Mouse (Mus musculus) midbrain, postnatal 0 days (tissue): ENCODE data around the gene Pogz. TPM values are rescaled to one million over a fixed set of nuclear protein-coding genes. Genes with fewer than 3 reads are reported as not detected.
A peak's percentile ranks its signal among the peaks of the same experiment; 100 is the strongest.
"Not testable (repeated sequence)": the region's sequence is repeated elsewhere in the genome, so short reads cannot be mapped to it uniquely, and the experiment has no call there.

Source experiments
- ATAC-seq: fragments of 200-750 bp; cut with Nextera tagmentation; 2 replicates; pipeline ENCODE4 v1.8.0; 2017; ENCODE audit warnings: moderate number of reproducible peaks, mild to moderate bottlenecking, moderate TSS enrichment, moderate library complexity; ENCODE audit not compliant: low FRiP score
- DNase-seq: peaks from one replicate; pipeline ENCODE4 v3.0.0-alpha.2; 2015; ENCODE audit warnings: low spot score
- H3K27ac ChIP-seq: fragments of 300-500 bp; sonication (generic); 2 replicates; pipeline ENCODE4 v1.5.1; 2014; ENCODE audit warnings: low read depth, mild to moderate bottlenecking, low read length, mixed read lengths
- H3K27me3 ChIP-seq: fragments of 300-500 bp; sonication (generic); 2 replicates; pipeline ENCODE4 v1.6.1; 2014; ENCODE audit warnings: low read length, control low read depth, mixed read lengths; ENCODE audit not compliant: insufficient read depth
- H3K36me3 ChIP-seq: fragments of 300-500 bp; sonication (generic); 2 replicates; pipeline ENCODE4 v1.6.1; 2014; ENCODE audit warnings: low read length, control low read depth, mixed read lengths; ENCODE audit not compliant: insufficient read depth
- H3K4me1 ChIP-seq: fragments of 300-500 bp; sonication (generic); 2 replicates; pipeline ENCODE4 v1.6.1; 2014; ENCODE audit warnings: mild to moderate bottlenecking, control low read depth, antibody characterized with exemption, low read length, mixed read lengths; ENCODE audit not compliant: insufficient read depth
- H3K4me2 ChIP-seq: fragments of 300-500 bp; sonication (generic); 2 replicates; pipeline ENCODE4 v1.6.1; 2014; ENCODE audit warnings: low read depth, mild to moderate bottlenecking, low read length, mixed read lengths; ENCODE audit not compliant: poor library complexity, severe bottlenecking
- H3K4me3 ChIP-seq: fragments of 300-500 bp; sonication (generic); 2 replicates; pipeline ENCODE4 v1.5.1; 2014; ENCODE audit warnings: low read depth, mild to moderate bottlenecking, low read length, moderate library complexity
- H3K9ac ChIP-seq: fragments of 300-500 bp; sonication (generic); replicated peaks from 2 replicates; pipeline ENCODE4 v1.6.1; 2014; ENCODE audit warnings: mild to moderate bottlenecking, low read length, moderate library complexity, mixed read lengths; ENCODE audit not compliant: poor library complexity, severe bottlenecking
- H3K9me3 ChIP-seq: fragments of 300-500 bp; sonication (generic); 2 replicates; pipeline ENCODE4 v1.6.1; 2016; ENCODE audit warnings: low read length, control low read depth
- CTCF ChIP-seq: IDR thresholded peaks from 2 replicates; pipeline ENCODE4 v1.5.1; 2016; ENCODE audit warnings: antibody characterized with exemption, mild to moderate bottlenecking
- WGBS: fragments of 180-500 bp; shearing (Covaris S2); extraction: QIAGEN DNeasy Blood & Tissue Kit; methylation state at CpG from one replicate; pipeline ENCODE4 v1.1.7; 2014; 5-methylcytosine and 5-hydroxymethylcytosine counted together
- polyA plus RNA-seq: library from polyadenylated mRNA; unstranded; fragments of >200 nt; fragmentation: Nextera tagmentation; extraction: Ambion mirVana; gene quantifications from 2 replicates; pipeline ENCODE4 v1.2.1, GENCODE M21; 2015
- total RNA-seq: library from RNA; depleted of rRNA; stranded (reverse); fragments of >200 nt; gene quantifications from 2 replicates; pipeline ENCODE4 v1.2.3, GENCODE M21; 2014

Pogz gene
- total and polyA plus RNA-seq, 2 experiments from 2014 or later: 17.5 to 42.5 TPM

DNA sequence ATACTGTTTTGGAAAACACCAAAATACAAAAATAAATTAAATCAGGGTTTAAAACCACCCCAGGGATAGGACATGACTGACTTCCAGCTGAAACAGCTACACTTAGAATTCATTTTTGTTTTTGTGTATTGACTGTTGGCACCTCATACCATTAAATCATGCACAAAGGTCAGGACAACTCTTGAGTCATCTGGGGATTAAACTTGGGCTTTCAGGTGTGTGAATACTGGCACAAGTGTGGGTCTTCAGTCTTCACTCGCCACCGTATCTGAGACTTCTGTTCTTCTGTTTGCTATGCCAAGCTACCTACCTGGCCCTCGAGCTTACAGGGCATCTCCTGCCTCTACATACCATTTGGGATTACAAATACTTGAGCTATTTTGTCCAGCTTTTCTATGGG, 45.2 kb downstream of the Pogz start:
- H3K9ac ChIP-seq: no peak overlapping the region
- peaks cover 58% of the 10 kb centered on the region for H3K36me3 ChIP-seq
- WGBS: 81% methylated on average over 3 of the region's 3 CpGs
- no peaks in the 10 kb centered on the region for H3K9me3 ChIP-seq
- H3K4me2 ChIP-seq: no peak overlapping the region
- no peak for TF ChIP-seq CTCF
- no peak overlapping the region for H3K27ac ChIP-seq
- DNase-seq (no peak), ATAC-seq (no peak)
- no peaks in the 10 kb centered on the region for H3K27me3 ChIP-seq
- no peak overlapping the region for H3K4me3 ChIP-seq
- peaks cover 8% of the 10 kb centered on the region for H3K4me1 ChIP-seq

DNA sequence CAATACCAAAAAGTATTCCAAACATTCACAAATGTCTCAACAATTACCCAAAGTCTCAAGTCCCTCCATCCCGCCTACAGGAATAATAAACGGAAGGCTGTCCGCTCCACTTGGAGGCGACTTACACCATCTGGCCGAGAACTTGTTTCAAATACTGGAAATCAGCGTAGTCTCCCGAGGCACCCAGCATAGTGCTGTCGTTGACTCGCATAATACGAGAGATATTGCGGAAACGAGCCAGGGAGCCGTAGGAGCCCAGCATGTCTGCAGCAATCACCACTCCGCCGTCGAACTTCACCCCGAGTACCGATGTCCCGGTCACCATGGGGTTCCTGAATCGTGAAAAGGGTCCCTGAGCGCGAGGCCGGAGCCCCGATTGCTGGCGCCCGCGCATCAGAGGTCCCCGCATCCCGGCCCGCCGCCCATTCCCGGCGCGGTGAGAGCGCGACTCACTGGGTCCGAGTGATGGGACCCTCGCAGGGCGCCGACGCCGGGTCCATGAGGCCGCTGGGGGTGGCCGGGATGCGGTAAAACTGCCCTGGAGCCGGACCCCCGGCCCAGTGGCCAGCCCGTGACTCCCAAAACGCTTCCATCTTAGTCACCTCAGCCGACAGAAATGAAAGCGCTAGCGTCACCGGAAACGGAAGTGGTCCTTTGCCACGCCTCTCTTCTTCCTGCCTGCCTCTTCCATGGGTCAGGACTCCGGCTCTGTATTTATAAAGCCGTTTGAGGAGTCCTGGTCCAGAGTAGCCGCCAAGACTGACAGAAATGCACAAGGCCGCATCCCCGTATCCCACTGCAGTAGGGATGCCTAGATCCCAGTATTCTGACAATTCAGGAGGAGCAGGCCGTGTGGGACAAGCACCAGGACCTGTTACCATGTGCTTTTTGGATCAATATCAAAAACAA, 49.2 kb downstream of the Pogz start, which contains the start of gene Psmb4:
TSS of gene Psmb4 (minus strand) at position 646 of the 909 bp plus-strand sequence.
- H3K4me1 ChIP-seq: peaks cover 8% of the 10 kb centered on the region
- H3K36me3 ChIP-seq: peaks cover 29% of the 10 kb centered on the region
- H3K9ac ChIP-seq: peak within 1 kb of the TSS; percentile 96
- ATAC-seq: peak; percentile 89
- DNase-seq: peak; percentile 96
- H3K27me3 ChIP-seq: no peaks in the 10 kb centered on the region
- peak within 1 kb of the TSS; percentile 58 for H3K4me2 ChIP-seq
- peak within 1 kb of the TSS; percentile 86 for H3K27ac ChIP-seq
- 1% methylated on average over 61 of the region's 61 CpGs for WGBS
- H3K9me3 ChIP-seq: no peaks in the 10 kb centered on the region
- peak within 1 kb of the TSS; percentile 86 for H3K4me3 ChIP-seq
- TF ChIP-seq CTCF: no peak

DNA sequence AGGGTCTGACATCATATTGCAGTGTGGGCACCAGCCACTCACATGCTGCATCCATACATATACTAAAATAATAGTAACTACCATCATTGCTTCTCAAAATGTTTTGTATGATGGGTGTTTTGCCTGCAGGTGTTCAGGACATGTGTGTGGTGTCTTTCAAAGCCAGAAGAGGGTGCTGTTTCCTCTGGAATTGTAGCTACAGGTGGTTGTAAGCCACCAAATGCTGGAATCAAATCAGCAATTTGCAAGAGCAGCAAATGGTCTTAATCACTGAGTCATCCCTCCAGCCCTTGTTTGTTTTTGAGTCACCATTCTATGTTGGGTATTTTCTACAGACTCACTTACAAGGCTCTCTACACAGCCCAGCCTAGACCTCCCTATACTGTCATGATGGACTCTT, 51.2 kb downstream of the Pogz start:
- DNase-seq (peak; percentile 54), ATAC-seq (no peak)
- TF ChIP-seq CTCF: peak; percentile 64

DNA sequence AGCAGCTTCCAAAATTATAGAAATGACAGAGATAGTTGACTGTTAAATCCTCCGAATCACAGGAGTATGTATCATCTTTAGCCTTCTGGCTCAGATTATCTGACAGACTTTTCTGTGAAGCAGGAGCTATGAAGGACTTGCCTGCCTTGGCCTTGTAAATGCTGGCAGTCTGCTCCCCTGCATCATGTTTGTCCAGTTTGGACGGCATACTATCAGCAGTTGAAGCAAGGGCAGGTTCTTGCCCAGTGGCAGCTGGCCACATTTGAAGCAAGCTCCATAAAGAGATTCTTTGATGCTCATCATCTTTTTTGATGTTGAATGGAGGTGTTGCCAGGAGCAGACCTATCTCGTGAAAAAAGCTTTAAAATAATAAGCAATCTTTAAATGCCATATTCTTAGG, 56.7 kb downstream of the Pogz start:
- Histone ChIP-seq H3K9ac (no peak overlapping the region), H3K27me3 (no peaks in the 10 kb centered on the region), H3K36me3 (no peaks in the 10 kb centered on the region), H3K4me1 (no peaks in the 10 kb centered on the region), H3K9me3 (no peaks in the 10 kb centered on the region), H3K4me3 (no peak overlapping the region), H3K27ac (no peak overlapping the region), H3K4me2 (no peak overlapping the region)
- 68% methylated on average over 3 of the region's 3 CpGs for WGBS
- DNase-seq (no peak), ATAC-seq (no peak)
- TF ChIP-seq CTCF: no peak

More for the DNA sequence above, 51.2 kb downstream of the Pogz start:
- Histone ChIP-seq H3K36me3 (peaks cover 16% of the 10 kb centered on the region), H3K4me2 (no peak overlapping the region), H3K27me3 (no peaks in the 10 kb centered on the region), H3K4me1 (peaks cover 8% of the 10 kb centered on the region), H3K9me3 (no peaks in the 10 kb centered on the region), H3K9ac (no peak overlapping the region), H3K27ac (no peak overlapping the region), H3K4me3 (no peak overlapping the region)

DNA sequence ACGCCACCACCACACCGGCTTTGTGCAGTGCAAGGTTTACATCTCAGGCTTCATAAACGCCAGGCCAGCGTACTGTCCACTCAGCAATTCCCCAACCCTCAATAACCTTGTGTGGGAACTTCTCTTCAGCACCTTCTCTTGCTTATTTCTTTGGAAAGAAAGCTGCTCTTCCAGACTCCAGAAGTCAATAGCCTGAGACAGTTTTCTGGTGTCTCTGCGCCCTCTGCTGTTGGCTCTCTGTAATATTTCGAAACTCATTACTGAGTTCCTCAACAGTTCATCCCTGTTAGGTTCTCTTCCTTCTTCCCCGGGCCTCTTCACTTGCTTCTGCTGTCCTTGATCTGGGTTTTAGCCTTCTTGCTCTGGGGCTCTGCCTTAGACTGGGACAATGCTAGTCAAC, 65.4 kb downstream of the Pogz start:
- Histone ChIP-seq H3K27ac (no peak overlapping the region), H3K36me3 (no peaks in the 10 kb centered on the region), H3K4me2 (no peak overlapping the region), H3K4me3 (no peak overlapping the region), H3K27me3 (no peaks in the 10 kb centered on the region), H3K9me3 (no peaks in the 10 kb centered on the region), H3K4me1 (no peaks in the 10 kb centered on the region), H3K9ac (no peak overlapping the region)
- DNase-seq (peak; percentile 78), ATAC-seq (no peak)
- WGBS: 20% methylated on average over 7 of the region's 7 CpGs
- TF ChIP-seq CTCF: peak; percentile 88

DNA sequence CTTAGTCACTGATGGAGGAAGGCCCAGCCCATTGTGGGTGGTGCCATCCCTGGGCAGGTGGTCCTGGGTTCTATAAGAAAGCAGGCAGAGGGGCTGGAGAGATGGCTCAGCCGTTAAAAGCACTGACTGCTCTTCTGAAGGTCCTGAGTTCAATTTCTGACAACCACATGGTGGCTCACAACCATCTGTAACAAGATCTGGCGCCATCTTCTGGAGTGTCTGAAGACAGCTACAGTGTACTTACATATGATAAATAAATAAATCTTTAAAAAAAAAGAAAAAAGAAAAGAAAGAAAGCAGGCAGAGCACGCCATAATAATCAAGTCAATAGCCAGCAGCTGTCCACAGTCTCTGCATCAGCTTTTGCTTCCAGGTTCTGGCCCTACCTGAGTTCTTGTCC, 67.4 kb downstream of the Pogz start:
- H3K27me3 ChIP-seq, H3K4me2 ChIP-seq, H3K4me3 ChIP-seq, H3K36me3 ChIP-seq, H3K4me1 ChIP-seq, H3K27ac ChIP-seq, H3K9ac ChIP-seq, H3K9me3 ChIP-seq, DNase-seq, ATAC-seq: not testable (repeated sequence)
- WGBS: 60% methylated on average over 3 of the region's 3 CpGs
- 0 out of 2 replicates have a peak, but pooled peaks have one; percentile 5 for TF ChIP-seq CTCF
